Mouse (Mus musculus) left cerebral cortex, postnatal 14 days (tissue): ENCODE data around the gene Cks1b. TPM values are rescaled to one million over a fixed set of nuclear protein-coding genes. Genes with fewer than 3 reads are reported as not detected.

Source experiments
- DNase-seq, 2 experiments: peaks; one replicate each; pipeline ENCODE4 v3.0.0; 2021 to 2022; ENCODE audit warnings: low spot score in 2 of 2, mixed read lengths in 1 of 2
- intact Hi-C: fragments of 180-260 bp; cut with DNase I; formaldehyde crosslinking; loops from one replicate; pipeline ENCODE4 v1.15.1; 2025
- long read RNA-seq, 2 experiments: library from polyadenylated mRNA; stranded (forward); transcript quantifications; one replicate each; pipeline ENCODE4 v2.0.0; 2021
- total RNA-seq, 2 experiments: library from RNA; stranded (reverse); gene quantifications; 2 replicates each; pipeline ENCODE4 v1.2.3; 2021

Gene Cks1b
- total RNA-seq, result 1 to 10 TPM; 3.5 to 4.0 TPM
- long read RNA-seq, experiment 1, transcript Cks1b-201 (3 exons, 849 nt), result major isoform, 7 of 8 reads
- long read RNA-seq, experiment 1, partial matches to known transcripts, result 1 of 8 reads
- long read RNA-seq, experiment 1, other reads (novel, unspliced or antisense), result 0 of 8 reads
- long read RNA-seq, experiment 2, partial matches to known transcripts, result 0 of 4 reads
- long read RNA-seq, experiment 2, other reads (novel, unspliced or antisense), result 0 of 4 reads

DNA sequence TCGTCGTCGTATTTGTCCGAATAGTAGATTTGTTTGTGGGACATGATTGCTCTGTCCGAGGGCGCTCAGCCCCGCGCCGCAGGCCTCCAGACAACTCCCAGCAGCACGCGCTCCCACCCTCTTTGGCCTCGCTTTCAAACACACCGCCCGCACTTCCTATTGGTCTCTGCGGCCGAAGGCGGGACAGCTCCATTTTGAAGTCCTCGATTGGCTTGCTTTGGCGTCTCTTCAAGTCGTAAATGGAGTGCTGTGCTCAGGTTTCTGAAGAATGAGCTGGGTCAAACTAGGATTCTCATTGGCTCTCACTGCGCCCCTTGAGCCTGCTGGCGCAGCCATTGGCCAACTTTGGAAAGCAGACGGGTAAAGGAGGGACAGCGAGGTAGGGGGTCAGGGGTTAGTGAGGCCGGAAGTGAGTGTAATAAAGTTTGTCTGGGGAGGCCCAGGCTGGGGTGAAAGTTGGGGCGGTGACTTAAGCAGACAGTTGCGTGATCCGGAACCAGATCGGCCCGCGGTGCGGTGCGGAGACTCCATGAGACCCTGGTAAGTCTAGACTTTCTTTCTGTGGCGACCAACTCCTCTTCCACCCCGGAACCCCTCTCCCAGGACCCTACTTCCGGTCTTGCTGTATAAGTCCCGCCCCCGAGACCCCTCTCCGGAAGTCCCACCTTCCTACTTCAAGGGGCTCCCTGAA, at the start of gene Cks1b, which contains the start of gene Shc1:
TSS of gene Cks1b (minus strand) at position 214 of the 691 bp plus-strand sequence.
TSS of gene Shc1 (plus strand) at position 274 of the 691 bp plus-strand sequence.
- intact Hi-C loops, result no loop called here
- peak; percentile 94 to 98 for DNase-seq

DNA sequence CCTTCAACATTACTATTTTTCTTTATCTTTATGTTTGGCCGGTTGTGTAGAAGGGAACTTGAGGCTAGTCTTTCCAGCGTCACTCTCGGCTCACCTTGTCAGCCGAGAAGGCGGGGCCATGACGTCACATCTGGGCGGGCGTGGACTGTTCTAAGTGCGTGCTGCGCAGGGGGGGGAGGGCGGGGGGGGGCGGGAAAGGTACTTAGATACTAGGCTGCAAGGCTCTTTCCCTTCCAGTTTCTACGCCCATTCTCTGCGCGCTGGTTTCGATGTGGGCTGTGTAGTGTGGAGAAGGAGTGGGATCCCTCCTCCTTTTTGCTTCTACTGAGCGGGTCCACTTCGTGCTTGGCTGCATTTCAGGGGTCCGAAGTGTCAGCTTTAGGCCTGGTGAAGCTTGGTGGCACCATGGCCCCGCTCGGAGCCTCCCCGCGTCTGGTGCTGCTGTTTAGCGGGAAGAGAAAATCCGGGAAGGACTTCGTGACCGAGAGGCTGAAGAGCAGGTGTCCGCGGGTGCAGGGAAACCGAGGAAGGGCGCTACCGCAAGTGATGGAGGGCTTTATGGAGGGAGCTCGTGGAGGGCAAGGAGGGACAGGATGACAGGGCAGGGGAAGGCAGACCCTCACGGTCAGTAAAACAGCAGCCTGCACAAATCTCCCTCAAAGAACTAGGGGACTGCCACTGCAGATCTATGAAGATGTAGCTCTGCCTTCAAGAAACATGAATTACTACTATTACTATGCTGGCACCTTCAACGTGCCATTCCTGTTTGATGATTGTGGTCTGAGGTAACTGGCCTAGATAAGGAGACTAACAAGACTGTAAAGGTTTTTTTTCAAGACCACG, 41.0 kb upstream of the Cks1b start:
- intact Hi-C loops, result loop anchor here (10.0 kb wide), 1 partner anchor 396 kb away; no protein-coding TSS in a partner anchor
- peak; percentile 86 to 92 for DNase-seq

DNA sequence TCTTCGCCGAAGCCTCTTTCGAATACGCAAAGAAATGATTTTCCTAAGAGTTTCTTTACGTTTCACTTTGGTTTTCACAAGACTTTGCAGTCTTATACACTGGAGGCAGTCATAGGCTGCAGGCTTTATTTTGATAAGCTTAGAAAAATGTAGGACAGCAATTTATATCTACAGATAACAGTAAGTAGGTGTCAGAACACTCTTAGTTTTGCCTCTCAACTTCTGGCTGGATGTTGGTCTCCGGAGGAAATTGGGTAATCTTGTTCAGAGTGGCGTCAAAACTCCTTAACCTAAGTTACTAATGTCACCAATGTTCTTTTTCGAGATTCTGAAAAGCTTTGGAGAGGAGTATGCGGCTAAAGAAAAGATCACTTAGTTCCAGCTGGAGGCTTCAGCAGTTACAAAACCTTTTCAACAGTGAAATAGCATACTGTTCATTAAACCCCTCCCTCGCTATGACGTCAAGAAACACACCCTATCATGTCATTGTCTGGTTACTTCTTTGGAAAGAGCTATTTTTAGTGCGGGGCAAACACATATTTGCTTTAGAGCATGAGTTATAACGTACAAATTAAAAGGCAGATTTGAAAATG, 40.3 kb upstream of the Cks1b start:
- no peak for DNase-seq
- intact Hi-C loops, result loop anchor here (10.0 kb wide), 1 partner anchor 396 kb away; no protein-coding TSS in a partner anchor

DNA sequence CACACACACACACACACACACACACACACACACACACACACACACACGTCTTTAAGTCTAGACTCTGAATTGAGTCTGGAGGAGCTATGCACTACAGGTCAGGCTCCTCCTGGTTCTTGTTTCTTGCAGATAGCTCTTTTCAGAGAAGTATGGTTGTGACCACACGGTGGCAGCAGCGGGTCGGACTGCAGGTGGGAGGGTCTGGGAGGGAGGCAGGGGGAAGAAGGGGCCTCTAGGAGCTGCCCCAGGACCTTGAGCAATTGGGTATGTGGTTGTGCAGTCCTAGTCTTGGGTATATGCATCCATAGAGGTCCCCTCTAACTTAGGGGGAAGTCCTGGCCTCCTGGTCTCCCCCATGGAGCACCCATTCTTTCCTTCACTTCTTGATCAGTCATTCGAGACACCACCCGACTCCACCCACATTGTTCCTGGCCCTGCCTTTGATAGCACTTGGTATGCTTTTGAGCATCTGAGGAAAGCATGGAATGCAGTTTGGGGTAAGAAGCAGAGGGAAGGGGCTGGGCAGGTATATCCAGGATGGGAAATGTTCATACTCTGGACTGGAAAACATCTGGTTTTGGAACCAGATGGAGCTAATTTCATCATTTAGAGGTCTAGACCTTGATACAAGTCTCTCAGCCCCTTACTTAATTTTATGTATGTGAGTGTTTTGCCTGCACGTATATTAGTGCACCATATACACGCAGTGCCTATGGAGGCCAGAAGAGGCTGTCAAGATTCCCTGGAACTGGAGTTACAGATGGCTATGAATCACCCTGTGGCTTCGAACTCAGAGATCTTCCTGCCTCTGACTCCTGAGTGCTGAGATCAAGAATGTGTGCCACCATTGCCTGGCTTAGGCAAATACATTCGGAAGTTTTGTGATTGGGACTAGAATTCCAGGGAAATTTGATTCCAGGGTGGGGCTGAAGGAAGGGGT, 38.8 kb upstream of the Cks1b start:
- intact Hi-C loops, result loop anchor here (10.0 kb wide), 1 partner anchor 398 kb away; no protein-coding TSS in a partner anchor
- peak in 1 of 2 experiments; percentile 59 for DNase-seq

DNA sequence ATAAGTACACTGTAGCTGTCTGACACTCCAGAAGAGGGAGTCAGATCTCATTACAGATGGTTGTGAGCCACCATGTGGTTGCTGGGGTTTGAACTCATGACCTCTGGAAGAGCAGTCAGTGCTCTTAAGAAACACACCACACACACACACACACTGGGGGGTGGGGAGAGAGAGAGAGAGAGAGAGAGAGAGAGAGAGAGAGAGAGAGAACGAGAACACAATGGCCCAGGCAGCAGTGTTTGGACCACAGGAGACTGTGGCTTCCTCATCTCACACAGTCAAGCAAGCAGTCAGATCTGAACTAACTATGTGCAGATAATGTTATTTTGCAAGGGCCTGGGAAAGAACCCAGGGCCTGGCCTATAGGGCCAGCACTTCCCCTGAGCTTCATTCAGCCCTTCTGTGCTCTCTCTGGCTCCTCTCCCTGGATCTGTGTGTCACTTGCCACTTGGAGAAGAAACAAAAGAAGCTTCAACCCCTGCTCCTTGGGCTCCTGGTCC, 37.7 kb upstream of the Cks1b start:
- intact Hi-C loops, result loop anchor here (10.0 kb wide), 1 partner anchor 399 kb away; no protein-coding TSS in a partner anchor
- DNase-seq, result no peak

DNA sequence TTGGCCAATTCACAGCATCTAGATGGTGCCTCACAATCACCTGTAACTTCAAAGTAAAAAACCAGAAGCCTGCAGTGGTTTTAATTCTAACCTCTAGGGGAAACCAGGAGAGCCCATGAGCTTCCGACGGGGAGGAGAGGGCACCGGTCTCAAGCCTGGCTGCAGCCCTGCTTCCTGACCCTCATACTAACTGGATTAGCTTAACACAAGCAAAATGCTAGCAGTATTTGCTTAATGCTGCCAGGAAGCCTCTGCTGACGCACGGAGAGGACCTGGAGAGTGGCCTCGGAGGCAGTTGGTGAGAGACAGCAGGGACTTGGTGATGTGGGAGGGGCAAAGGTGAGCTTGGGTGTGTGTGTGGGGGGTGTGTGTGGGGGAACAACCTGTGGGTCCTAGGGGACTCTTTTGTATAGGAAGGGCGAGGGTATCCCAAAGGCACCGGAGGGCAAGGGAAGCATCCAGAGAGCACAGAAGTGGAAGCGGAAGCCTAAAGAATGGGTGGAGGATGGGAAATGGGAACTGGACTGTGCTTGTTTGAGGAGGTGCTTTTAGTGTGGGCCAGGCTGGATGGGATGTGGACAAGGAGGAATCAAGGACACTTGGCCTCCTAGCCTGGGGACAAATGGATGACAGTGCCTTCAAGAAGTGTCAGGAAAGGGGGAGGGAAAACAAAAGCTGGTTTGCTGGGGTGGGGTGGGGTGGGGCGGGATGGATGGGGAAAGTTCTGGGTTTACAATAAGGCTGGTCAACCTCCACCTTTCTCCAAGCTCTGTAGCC, 36.4 kb upstream of the Cks1b start, which contains the start of gene Pmvk:
TSS of gene Pmvk (plus strand) at position 141 of the 777 bp plus-strand sequence.
- DNase-seq, result no peak
- intact Hi-C loops, result loop anchor here (5.0 to 10.0 kb wide), 3 partner anchors 33 to 400 kb away; partner anchors contain the start of gene Chrnb2

DNA sequence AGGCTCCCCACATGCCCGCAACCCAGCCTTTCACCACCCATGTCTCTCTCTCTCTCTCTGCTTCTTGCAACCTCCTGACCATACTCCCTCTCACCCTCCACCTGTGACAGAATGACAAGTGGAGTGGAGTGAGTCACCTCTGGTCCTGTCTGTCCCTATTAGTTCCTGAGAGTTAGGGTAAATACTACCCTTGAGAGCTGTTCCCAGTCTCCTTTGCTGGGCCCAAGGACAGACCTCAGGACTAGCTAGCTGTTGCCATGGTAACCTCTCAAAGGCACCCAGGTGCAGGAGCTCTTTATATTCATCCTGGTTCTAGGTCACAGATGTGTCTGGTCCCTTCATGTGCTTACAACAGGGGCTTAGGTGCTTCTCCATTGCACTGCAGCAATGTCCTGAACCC, 33.7 kb upstream of the Cks1b start:
- intact Hi-C loops, result loop anchor here (5.0 to 10.0 kb wide), 3 partner anchors 35 to 403 kb away; partner anchors contain the start of gene Chrnb2

DNA sequence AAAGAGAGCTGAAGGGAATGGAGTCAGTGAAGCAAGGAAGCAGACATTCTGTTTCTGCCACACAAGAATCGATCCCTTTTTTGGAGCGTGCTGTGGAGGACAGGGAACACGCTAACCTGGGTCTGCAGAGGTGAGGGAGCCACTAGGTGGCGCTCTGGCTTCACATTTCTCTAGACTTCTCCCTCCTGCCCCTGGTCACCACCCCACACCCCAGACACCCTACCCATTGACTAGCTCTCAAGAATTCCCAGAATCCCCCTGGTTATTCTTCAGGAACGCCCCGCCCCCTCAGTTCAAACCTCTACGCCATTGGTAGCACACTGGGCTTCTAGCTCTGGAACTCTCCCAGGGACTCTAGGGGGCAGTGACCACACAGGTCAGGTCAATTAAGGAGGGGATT, 31.4 kb upstream of the Cks1b start:
- DNase-seq, result peak; percentile 70 to 78
- intact Hi-C loops, result no loop called here

More for the DNA sequence above, 33.7 kb upstream of the Cks1b start:
- DNase-seq, result no peak

DNA sequence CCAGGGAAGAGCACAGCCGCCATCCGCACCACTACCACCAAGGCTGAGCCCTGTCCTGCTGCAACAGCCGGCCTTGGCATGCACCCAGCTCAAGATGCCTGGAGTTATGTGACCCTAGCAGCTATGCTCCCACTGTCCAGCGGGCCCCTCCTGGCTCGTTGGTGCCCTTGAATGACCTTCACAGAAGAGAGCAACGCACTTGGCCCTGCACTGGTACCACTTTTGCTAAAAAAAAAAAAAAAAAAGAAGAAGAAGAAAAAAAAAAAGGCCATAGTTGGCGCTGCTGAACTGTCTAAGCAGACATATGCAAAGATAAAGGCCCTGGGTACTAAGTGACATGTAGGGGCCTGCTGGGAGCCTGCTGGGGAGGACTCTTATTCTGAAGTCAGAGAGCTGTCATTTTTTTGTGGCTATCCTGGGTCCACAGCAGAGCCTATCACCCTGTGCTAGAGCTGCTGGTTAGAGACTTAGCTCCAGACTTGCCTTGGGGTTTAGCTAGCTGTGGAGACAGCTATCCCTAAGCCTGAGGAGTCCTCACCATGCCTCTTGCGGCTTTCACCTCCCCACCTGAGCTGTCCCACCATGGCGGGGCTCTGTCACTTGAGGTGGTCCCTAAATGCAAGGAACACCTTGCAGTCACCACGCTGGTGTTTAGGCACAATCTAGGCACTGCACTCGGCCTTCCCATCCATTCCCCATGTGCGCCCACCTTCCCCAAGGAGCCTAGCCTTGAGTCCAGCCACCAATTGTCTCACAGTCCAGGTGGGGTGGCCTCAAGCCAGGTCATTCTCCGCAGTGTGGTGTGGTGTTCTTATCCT, 30.7 kb upstream of the Cks1b start:
- intact Hi-C loops, result no loop called here
- DNase-seq, result no peak

DNA sequence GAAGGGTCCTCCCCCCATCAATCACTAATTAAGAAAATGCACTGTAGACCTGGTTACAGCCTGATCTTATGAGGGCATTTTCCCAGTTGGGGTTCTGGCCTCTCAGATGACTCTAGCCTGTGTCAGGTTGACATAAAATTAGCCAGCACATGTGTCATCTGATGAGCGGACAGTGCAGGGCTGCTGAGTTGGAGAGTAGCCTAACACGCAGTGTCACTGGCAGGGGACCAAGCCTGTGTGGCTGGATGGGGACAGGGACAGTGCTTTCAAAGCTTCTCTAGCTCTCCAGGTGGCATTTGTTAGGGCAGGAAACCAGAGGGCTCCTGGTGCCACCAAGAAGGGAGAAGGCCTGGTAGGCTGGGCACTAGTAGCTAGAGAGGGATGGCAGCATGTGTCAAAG, 22.5 kb upstream of the Cks1b start:
- DNase-seq, result no peak
- intact Hi-C loops, result no loop called here

DNA sequence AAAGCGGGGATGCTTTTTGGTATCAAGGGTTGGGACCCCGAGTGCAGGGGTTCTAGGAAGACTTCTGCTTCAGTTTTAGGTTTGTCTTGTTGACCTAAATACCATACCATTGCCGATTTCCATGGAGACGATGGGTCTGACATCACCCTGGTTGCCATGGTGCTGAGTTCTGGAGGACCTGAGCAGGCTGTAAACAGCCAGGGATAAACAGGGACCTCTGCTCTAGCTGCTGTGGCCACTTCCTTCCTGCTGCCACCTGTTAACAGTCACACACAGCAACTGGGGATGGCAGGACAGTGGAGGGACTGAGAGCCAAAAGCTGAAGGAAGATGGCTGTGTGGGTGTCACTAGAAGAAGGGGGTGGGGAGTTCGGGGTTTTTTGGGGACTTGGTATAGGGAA, 19.1 kb upstream of the Cks1b start:
- intact Hi-C loops, result no loop called here
- peak; percentile 34 to 47 for DNase-seq

DNA sequence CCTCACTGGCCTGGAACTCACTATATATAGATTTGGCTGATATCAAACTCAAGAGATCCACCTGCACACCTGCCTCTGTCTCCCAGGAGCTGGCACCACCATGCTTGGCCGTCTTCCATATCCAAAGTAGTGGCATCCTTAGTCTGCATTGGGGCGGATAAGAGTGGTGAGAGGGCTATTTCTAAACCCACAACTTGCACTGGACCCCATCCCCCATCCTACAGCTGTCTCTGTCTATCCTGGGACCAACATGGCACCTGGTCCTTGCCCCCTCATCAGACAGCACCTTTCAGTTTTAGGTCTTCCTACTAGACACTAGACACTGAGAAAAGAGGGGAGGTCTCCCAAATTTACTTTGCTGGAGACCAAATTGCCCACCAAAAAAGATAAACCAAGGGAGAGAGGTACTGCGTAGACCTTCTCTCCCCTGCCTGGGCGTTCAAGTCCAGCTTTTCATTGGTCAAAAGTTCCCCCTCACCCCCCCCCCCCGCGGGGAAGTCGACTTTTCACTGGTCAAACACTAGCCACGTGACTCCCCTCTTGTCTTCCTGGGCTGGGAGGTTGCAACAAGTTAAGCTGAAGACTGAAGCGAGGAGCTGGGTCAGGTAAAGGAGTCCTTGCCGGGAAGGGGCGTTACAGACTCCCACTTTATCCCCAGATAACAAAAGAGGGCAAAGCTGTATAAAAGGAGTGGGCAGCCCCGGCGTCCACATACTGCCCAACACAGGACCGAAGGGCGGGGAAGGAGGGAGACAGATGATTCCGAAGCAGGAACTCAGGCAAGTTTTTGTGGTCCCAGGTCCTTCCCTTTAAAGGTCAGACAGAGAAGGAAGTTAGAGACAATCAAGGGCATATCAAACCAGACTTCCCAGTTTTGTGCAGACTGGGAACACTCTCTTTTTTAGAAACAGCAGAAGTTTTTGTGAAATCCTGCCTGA, 18.3 kb upstream of the Cks1b start, which contains the start of gene Pbxip1:
TSS of gene Pbxip1 (plus strand) at position 531 of the 938 bp plus-strand sequence.
- DNase-seq, result peak in 1 of 2 experiments; percentile 30
- intact Hi-C loops, result no loop called here

DNA sequence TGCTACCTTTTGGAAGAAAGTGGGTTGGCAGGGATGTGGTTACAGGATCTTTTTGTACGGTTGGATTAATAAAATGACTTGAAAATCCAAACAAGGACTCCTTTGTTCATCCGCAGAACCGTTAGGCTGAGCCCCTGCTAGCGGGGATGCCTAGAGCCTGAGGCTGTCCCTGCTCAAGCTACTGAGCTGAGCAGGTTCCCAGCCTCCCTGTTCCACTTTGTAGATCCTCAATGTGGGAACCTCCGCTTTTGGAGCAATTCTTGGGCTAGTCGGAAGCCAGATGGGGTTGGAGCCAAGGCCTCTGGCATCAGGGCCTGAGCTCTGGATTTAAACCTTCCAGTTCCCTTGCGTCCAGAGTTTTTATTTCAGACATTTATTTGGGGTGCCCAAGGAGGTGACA, 16.9 kb upstream of the Cks1b start:
- intact Hi-C loops, result no loop called here
- DNase-seq, result no peak

DNA sequence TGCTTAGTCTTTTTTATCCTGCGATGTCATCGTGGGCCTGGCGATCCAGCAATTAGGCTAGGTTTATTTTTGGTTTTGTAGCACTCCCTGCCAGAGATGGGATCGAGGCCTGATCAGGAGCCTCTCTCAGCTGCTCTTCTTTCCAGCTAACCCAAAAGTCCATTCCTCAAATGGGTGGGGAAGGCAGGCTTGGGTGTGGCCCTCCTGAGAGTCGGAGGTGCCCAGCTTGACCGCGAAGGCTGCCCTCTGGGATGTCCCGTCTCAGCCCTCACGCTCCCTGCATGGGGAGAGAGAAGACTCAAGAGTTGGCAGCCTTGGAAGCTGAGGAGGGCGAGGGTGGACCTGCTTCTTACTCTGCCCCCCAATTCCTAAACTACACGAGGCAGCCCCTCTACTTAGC, 16.3 kb upstream of the Cks1b start:
- intact Hi-C loops, result no loop called here

DNA sequence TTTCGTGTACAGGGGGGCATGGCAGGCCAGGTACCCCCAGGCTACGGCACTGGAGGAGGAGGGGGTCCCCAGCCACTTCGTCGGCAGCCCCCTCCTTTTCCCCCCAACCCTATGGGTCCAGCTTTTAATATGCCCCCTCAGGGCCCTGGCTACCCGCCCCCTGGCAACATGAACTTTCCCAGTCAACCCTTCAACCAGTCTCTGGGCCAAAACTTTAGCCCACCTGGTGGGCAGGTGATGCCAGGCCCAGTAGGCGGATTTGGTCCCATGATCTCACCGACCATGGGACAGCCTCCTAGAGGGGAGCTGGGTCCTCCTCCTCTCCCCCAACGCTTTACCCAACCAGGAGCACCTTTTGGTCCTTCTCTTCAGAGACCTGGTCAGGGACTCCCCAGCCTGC, 14.4 kb upstream of the Cks1b start:
- intact Hi-C loops, result no loop called here
- no peak for DNase-seq

More for the DNA sequence above, 16.3 kb upstream of the Cks1b start:
- no peak for DNase-seq
